Mouse (Mus musculus) c-Kit-negative CD71-positive TER-119-positive erythroid progenitor cells, embryonic 14.5 days (primary cell): ENCODE results near the gene Farsa.
A peak's percentile ranks its signal among the peaks of the same experiment; 100 is the strongest.

Source experiments
- DNase-seq: peaks from one replicate; pipeline ENCODE4 v3.0.0-alpha.2; 2013; ENCODE audit warnings: low read depth, low spot score

Gene Farsa

DNA sequence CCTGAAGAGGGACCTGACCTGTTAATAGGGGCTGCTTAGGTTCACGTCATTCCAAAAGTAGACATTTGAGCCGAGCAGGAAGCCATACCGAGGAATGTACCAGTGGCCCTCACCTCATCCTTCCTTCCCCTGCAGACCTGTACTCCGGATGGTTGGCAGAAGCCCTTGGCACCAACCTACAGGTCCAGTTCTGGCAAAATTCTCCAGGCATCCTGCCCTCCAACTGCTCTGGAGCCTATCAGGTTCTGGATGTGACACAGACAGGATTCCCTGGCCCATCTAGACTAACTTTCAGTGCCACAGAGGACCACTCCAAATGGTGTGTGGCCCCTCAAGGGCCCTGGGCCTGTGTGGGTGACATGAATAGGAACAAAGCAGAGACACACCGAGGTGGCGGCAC, 53.8 kb downstream of the Farsa start:
- DNase-seq = no peak

DNA sequence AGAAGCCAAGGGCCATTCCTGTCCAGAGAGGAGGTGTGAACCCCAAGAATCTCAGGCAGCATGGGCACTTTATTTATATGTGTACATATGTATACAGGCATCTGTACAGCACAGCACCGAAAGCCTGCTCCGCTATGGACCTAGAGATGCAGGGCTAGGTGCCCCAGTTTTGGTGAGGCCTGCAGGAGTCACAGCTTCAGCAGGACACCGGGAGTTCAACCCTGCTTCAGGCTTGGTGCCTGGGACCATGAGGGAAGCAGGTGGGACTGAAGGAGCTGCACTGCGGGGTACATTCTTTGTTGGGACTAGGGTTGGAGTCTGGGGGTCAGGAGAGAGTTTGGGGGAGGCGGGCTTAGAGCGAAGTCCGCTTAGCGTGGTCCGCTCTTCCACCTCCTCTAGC, 55.1 kb downstream of the Farsa start:
- no peak for DNase-seq

- DNase-seq = no peak
Observed at GRCm38 (mm10) chr8:84912391-84912790, 55.6 kb downstream of the Farsa start.

GRCm38 (mm10) chr8:84912895-84913501, 56.2 kb downstream of the Farsa start:
- peak; percentile 75 for DNase-seq

DNA sequence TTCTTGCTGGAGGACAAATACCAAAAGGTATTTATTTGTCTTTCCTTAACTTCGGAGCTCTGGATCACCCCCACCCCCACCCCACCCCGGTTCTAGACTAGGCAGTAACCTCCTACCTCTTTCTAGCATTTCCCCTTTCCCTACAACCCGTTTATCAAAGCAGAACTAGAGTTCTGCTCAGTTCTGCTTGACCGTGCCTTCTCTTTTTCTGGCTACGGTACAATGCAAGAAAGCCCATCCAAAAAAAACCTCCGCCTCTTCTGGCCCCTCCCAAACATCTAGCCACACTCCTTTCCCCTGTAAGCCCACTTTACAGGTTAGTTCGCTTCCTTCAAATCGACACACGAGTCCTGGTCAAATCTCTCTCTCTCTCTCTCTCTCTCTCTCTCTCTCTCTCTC, 56.7 kb downstream of the Farsa start:
- DNase-seq = no peak

DNA sequence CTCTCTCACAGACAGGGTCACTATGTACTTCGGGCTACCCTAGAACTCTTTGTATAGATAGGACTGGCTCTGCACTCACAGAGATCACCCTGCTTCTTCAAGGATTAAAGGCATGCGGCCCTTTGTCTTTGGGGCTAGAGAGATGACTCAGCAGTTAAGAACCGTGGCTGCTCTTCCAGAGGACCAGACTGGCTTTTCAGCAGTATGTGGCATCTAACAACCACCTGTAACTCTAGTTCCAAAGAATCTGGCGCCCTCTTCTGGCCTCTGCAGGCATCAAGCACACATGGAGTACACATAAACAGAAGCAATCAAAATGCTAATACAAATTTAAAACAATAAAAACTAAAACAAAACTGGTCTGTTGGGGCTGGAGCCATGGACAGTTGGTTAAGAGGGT, 57.2 kb downstream of the Farsa start:
- peak; percentile 79 for DNase-seq

GRCm38 (mm10) chr8:84915269-84915668, 58.5 kb downstream of the Farsa start:
- no peak for DNase-seq

DNA sequence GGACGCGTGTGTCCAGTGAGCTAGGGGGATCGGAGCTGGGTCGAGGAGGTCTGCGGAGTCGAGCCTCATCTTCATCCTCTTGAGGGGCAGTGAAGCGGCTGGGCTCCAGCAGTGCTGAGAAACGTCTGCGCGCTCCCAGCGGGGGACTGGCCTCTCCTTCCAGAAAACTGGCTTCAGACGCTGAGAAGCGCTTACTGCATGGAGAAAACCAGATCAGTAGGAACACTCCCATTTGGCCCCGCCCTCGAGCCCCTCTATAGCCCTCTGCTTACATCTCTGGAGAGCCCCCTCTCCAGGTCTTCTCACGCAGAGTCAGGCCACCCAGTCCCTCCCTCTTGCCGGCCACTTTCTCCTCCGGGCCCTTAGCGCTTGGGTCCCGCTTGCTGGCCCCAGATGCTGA, 61.0 kb downstream of the Farsa start:
- no peak for DNase-seq

DNA sequence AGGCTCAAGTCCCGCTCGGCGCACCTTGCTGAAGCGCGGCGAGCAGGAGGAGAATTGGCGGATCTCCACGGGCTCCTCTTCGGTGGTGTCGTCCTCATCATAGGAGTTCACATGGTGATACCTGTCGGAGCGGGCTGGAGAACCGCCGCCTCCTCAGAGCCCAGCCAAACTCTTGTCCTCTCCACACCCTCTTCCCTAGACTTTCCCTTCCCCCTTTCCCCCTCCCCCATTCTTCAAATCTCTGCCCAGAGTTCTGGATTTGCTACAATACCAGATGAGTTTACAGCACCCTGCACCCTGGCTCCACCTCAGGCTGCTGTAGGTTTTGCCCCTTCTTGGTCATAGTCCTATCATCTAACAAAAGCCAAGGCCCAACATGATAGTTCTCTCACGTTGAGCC, 61.9 kb downstream of the Farsa start:
- DNase-seq = no peak
